Mouse (Mus musculus) midbrain, embryonic 12.5 days (tissue): ENCODE measurements around the gene Ext2. TPM values are rescaled to one million over a fixed set of nuclear protein-coding genes. Genes with fewer than 3 reads are reported as not detected.

Experiments
- ATAC-seq: fragments of 200-750 bp; cut with Nextera tagmentation; 2 replicates; pipeline ENCODE4 v1.8.0; 2017; ENCODE audit warnings: low read depth, moderate TSS enrichment, moderate library complexity; ENCODE audit not compliant: low FRiP score
- H3K27ac ChIP-seq: fragments of 300-500 bp; sonication (generic); replicated peaks from 2 replicates; pipeline ENCODE4 v1.5.1; 2016; ENCODE audit warnings: mild to moderate bottlenecking
- H3K27me3 ChIP-seq: fragments of 300-500 bp; sonication (generic); 2 replicates; pipeline ENCODE4 v1.6.1; 2016; ENCODE audit warnings: mild to moderate bottlenecking
- H3K36me3 ChIP-seq: fragments of 300-500 bp; sonication (generic); 2 replicates; pipeline ENCODE4 v1.6.1; 2016
- H3K4me1 ChIP-seq: fragments of 300-500 bp; sonication (generic); 2 replicates; pipeline ENCODE4 v1.6.1; 2016
- H3K4me2 ChIP-seq: fragments of 300-500 bp; sonication (generic); replicated peaks from 2 replicates; pipeline ENCODE4 v1.6.1; 2016; ENCODE audit warnings: mild to moderate bottlenecking, moderate library complexity
- H3K4me3 ChIP-seq: fragments of 300-500 bp; sonication (generic); 2 replicates; pipeline ENCODE4 v1.5.1; 2016; ENCODE audit warnings: mild to moderate bottlenecking
- H3K9ac ChIP-seq: fragments of 300-500 bp; sonication (generic); replicated peaks from 2 replicates; pipeline ENCODE4 v1.6.1; 2016; ENCODE audit warnings: mild to moderate bottlenecking, moderate library complexity
- H3K9me3 ChIP-seq: fragments of 300-500 bp; sonication (generic); 2 replicates; pipeline ENCODE4 v1.6.1; 2016; ENCODE audit warnings: mild to moderate bottlenecking
- WGBS: fragments of 180-500 bp; shearing (Covaris S2); methylation state at CpG from one replicate; pipeline ENCODE4 v1.1.7; 2016; 5-methylcytosine and 5-hydroxymethylcytosine counted together
- polyA plus RNA-seq: library from polyadenylated mRNA; unstranded; fragments of >200 nt; fragmentation: Nextera tagmentation; extraction: Ambion mirVana; gene quantifications from 2 replicates; pipeline ENCODE4 v1.2.1, GENCODE M21; 2016

Gene Ext2
- polyA plus RNA-seq, 1 experiment from 2014 or later = 75.3 TPM

DNA sequence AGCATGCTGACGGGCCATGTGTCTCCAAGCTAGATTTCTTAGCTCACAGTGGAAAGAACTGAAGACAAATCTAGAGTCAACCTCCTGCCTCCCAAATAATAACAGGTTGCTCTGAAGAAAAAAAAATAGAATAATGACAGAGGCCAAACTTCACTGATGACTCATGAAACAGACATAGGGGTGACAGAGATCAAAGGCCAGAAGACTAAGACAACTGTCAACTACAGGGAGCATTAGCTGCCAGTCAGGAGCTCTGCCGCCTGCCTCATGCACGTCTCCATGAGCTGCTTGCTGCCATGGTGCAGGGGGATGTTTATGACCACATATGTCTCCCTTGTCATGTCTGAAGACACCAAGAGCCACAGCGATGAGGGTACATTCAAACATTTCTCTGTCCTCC, 75.7 kb downstream of the Ext2 start:
- no peak for ATAC-seq
- Histone ChIP-seq H3K9ac (no peak overlapping the region), H3K27ac (no peak overlapping the region), H3K4me3 (no peak overlapping the region), H3K36me3 (no peaks in the 10 kb centered on the region), H3K9me3 (no peaks in the 10 kb centered on the region), H3K4me2 (no peak overlapping the region), H3K4me1 (peaks cover 11% of the 10 kb centered on the region), H3K27me3 (no peaks in the 10 kb centered on the region)
- 87% methylated on average over 4 of the region's 4 CpGs for WGBS

DNA sequence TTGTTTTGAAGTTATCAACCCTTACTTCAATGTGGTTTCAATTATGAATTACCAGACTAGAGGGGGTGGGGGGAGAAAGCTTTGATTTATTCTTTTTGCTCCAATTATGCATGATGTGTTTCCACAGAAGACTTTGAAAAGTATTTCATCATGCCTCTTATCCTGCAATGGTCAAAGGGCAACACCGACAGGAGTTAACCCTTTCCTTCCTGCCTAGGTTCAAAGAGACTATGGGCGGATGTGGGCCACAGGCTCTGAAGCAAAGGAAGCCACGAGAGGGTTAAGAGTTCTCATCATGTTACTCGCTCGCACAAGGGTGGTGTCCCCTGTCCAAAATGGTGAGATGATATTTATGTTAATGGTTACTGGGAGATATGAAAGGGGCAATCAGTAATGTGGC, 76.2 kb downstream of the Ext2 start:
- 76% methylated on average over 5 of the region's 5 CpGs for WGBS
- Histone ChIP-seq H3K4me3 (no peak overlapping the region), H3K36me3 (no peaks in the 10 kb centered on the region), H3K4me1 (peaks cover 13% of the 10 kb centered on the region), H3K27me3 (no peaks in the 10 kb centered on the region), H3K4me2 (no peak overlapping the region), H3K27ac (no peak overlapping the region), H3K9ac (no peak overlapping the region), H3K9me3 (no peaks in the 10 kb centered on the region)
- ATAC-seq = no peak

DNA sequence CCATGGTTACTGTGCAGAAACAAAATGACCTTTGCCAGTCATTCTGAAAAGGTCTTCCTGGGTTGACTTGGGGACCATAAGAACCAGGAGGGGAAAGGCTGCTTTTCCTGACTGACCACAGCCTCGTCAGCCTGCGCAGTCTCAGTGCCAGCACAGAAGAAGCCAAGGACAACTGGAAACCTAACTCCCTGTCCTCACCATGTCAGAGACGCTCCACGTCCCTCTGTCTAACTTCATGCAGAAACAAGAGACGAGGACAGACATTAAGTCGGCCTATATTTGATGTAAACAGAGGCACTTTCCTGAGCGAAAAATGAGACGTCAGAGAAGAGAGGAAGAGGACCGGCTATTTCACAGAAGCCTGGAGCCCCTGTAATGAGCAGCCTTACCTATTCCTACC, 76.6 kb downstream of the Ext2 start:
- Histone ChIP-seq H3K9ac (no peak overlapping the region), H3K27ac (no peak overlapping the region), H3K4me2 (no peak overlapping the region), H3K9me3 (no peaks in the 10 kb centered on the region), H3K36me3 (no peaks in the 10 kb centered on the region), H3K27me3 (no peaks in the 10 kb centered on the region), H3K4me1 (peaks cover 15% of the 10 kb centered on the region), H3K4me3 (no peak overlapping the region)
- ATAC-seq = no peak
- 87% methylated on average over 9 of the region's 9 CpGs for WGBS

DNA sequence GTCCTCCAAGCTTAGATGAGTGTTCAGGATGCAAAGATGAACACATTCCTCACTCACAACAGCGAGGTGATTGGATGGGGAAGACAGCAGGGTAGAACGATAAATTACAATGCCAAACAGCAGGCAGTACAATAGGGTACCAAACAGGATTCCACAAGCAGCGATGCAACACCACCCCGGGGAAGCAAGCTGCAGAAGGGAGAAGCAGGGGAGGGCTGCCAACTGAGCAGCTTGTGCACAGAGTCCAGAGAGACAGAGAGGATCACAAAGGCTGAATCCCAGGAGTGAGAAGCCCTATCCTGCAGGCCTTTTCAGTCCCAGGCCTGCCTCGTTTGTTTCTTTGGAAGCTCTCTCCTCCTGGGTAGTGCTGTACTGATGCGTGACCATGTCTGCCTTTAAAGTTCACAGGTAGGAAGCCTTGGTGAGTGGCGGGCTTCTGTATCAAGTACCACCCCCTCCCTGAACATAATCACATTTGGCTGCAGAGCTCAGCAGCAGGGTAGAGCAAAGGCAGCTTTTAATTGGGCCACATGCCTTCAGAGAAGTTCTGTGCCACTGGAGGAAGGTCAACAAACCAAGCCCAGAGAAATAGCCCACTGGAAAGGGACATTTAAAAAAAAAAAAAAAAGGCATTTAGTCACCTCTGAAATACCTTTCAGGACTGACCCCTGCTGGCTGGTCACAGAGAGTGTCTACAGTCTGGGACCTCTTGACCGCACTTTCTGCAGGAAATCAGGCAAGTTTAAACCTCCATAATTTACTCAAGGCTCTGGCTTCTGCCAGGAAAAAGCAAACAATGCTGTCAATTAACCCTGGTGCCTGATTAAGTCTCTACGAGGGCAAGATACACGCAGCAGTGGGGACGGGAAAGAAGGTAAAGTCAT, 77.8 kb downstream of the Ext2 start:
- WGBS = 18% methylated on average over 11 of the region's 11 CpGs

DNA sequence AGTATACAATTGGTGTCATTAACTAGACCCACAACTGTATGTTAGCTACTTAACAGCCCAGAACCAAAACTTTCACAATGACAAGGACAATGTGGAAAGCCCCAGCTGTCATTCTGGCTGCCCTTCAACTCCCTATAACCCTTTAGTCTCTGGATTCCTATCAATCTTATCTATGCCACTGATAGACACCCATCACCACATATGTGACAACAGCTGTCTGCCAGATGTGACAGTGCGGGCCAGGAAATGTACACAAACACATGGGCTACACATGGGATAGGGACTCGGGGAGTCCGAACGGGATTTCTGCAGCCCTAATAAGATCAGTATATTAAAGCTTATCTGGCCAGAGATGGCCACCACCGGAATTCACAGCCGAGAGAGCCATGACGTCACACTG, 80.7 kb downstream of the Ext2 start:
- Histone ChIP-seq H3K27me3 (no peaks in the 10 kb centered on the region), H3K9me3 (no peaks in the 10 kb centered on the region), H3K9ac (no peak overlapping the region), H3K4me3 (no peak overlapping the region), H3K4me1 (peaks cover 27% of the 10 kb centered on the region), H3K36me3 (no peaks in the 10 kb centered on the region), H3K27ac (no peak overlapping the region), H3K4me2 (no peak overlapping the region)
- 75% methylated on average over 7 of the region's 7 CpGs for WGBS
- no peak for ATAC-seq

More for the DNA sequence above, 77.8 kb downstream of the Ext2 start:
- no peak overlapping the region for H3K4me2 ChIP-seq
- no peaks in the 10 kb centered on the region for H3K9me3 ChIP-seq
- H3K4me1 ChIP-seq = peaks cover 27% of the 10 kb centered on the region
- H3K9ac ChIP-seq = peak overlapping the region; percentile 8; the same call in 1 of the 2 replicates
- no peaks in the 10 kb centered on the region for H3K27me3 ChIP-seq
- H3K27ac ChIP-seq = 0 out of 2 replicates have a peak overlapping the region, but pooled peaks have one; percentile 17
- H3K36me3 ChIP-seq = no peaks in the 10 kb centered on the region
- H3K4me3 ChIP-seq = no peak overlapping the region
- ATAC-seq = no peak

DNA sequence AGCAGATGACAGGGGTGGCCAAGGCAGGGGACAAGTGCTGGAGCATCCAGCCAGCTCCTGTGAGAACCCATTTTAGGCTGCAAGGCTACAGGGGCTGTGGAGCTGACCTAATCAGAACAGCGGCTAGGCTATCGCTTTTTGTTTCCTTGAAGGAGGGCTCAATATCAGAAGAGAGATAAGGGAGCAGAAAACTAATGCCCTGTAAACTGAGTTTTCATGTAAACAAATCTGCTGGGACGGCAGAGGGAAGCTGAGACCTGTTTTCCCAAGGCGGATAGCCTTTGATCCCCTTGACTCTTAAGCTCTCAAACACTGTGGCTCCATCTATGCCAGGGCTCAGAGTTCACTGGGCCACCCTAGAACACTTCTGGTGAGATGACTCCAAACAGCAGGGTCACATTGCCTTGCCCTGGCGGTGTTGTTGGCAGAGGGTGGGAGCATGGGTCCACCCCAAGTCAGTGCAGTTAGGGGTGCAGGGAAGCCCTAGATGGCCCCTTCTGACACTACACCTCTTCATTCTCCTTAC, 83.3 kb downstream of the Ext2 start:
- Histone ChIP-seq H3K9me3 (no peaks in the 10 kb centered on the region), H3K36me3 (no peaks in the 10 kb centered on the region), H3K9ac (no peak overlapping the region), H3K4me2 (no peak overlapping the region), H3K4me1 (peaks cover 17% of the 10 kb centered on the region), H3K4me3 (no peak overlapping the region), H3K27ac (no peak overlapping the region), H3K27me3 (no peaks in the 10 kb centered on the region)
- WGBS = 72% methylated on average over 5 of the region's 5 CpGs
- no peak for ATAC-seq

DNA sequence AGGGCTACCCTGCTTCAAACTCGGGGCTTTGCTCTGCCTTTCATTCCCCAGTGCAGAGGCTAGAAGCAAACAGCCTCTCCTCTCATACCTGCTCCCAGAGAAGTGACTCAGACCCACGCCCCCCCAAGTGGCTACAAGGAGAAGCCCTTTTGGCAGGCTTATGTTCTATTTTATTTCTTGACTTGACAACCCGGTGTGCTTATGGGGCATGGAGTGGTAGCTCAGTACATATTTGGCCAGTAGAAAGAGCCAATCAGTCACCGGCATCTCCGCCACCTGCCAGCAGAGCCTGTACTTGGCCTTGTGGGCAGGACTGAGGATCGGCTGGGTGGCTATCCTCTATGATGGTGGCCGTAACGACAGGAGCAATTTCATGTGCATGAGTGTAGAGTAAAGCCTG, 85.2 kb downstream of the Ext2 start:
- no peak overlapping the region for H3K9ac ChIP-seq
- 94% methylated on average over 8 of the region's 8 CpGs for WGBS
- H3K27me3 ChIP-seq = no peaks in the 10 kb centered on the region
- no peak overlapping the region for H3K4me2 ChIP-seq
- peaks cover 15% of the 10 kb centered on the region; the same call in 1 of the 2 replicates for H3K4me1 ChIP-seq
- H3K4me3 ChIP-seq = no peak overlapping the region
- ATAC-seq = no peak
- no peak overlapping the region for H3K27ac ChIP-seq
- no peaks in the 10 kb centered on the region for H3K9me3 ChIP-seq
- H3K36me3 ChIP-seq = no peaks in the 10 kb centered on the region

DNA sequence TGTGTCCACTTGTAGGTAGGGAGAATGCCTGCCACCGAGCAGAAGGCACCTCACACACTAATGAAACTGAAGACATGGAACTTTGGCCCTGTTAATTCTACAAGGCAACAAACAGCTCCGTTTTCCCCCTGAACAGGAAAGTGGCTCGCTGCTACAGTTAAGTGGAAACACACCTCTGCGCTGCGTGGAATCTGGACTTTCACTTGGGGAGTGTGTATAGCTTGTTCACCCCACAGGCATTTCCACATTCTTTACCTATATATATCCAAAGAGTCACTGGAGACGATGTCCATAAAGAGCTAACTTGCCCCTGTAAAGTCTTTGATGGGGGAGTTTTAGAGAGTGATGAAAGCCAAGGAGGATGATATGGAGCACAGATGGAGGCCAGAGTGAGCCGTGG, 89.7 kb downstream of the Ext2 start:
- no peak overlapping the region for H3K4me3 ChIP-seq
- no peaks in the 10 kb centered on the region for H3K27me3 ChIP-seq
- no peak for ATAC-seq
- H3K9ac ChIP-seq = no peak overlapping the region
- H3K36me3 ChIP-seq = no peaks in the 10 kb centered on the region
- no peak overlapping the region for H3K4me2 ChIP-seq
- WGBS = 91% methylated on average over 7 of the region's 7 CpGs
- H3K4me1 ChIP-seq = no peaks in the 10 kb centered on the region
- no peak overlapping the region for H3K27ac ChIP-seq
- no peaks in the 10 kb centered on the region for H3K9me3 ChIP-seq

DNA sequence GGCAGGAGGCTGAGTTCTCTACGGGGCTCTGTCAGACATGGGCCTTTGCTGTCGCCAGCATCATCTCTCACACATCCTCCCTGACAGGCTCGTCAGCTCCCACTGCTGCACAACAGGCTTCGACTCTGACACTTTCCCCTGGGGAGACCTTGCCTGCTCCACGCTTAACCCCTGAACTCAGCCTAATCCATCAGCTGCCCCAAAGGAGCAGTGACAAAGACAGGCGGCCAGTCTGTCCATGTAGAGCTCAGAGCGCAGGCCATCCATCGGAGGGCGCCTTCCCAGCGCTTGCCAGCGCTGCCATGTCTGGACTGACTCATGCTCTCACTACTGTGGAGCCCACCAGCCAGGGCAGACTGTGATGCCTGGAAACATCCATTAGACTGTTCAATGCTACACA, 92.8 kb downstream of the Ext2 start:
- no peak overlapping the region for H3K9ac ChIP-seq
- H3K4me2 ChIP-seq = no peak overlapping the region
- H3K4me1 ChIP-seq = no peaks in the 10 kb centered on the region
- no peak overlapping the region for H3K27ac ChIP-seq
- H3K27me3 ChIP-seq = no peaks in the 10 kb centered on the region
- peaks cover 4% of the 10 kb centered on the region; the same call in 1 of the 2 replicates for H3K9me3 ChIP-seq
- WGBS = 78% methylated on average over 11 of the region's 11 CpGs
- H3K4me3 ChIP-seq = no peak overlapping the region
- ATAC-seq = no peak
- no peaks in the 10 kb centered on the region; the same call in 1 of the 2 replicates for H3K36me3 ChIP-seq

DNA sequence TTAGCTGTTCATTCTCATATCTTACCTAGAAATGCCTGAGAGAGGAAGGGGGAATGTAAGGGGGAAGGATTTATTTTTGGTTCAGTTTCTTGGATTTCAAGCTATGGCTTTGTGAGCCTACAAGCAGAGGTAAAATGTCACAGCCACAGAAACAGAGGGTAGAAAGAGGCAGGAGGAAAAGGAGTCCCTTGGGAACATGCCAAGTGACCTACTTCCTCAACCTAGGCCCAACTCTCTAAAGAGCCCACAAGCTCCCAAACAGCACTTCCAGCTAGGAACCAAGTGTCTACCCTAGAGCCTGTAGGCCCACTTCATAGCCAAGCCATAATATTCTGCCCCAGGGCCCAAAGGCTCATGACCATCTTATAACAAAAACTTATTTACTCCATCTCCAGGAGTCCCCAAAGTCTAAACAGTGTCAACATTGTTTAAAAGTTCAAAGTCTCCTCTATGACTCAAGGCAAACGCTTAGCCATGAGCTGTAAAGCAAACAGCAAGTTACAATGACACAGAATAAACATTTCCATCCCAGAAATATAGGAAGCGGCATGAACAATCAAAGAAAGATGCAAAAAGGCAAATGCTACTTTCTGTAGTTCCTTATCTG, 99.1 kb downstream of the Ext2 start:
- WGBS = 88% methylated on average over 2 of the region's 2 CpGs

DNA sequence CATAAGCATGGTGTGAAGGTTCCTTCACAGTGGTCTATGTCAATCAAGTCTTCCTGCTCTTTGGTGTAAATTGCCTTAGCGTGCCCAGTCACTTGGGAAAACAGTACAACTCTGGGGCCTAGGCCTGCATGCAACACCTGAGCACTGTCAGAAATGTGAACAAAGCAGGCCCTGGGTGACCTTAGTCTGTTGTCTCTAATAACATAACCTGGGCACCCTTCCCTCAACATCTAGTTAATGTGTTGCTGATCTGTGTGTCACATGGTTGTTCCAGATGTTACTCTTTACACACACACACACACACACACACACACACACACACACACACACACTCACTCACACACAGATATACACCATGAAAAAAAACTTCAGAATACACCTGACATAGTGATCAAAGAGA, 101.4 kb downstream of the Ext2 start:
- Histone ChIP-seq H3K9me3 (peaks cover 4% of the 10 kb centered on the region; the same call in 1 of the 2 replicates), H3K36me3 (peaks cover 6% of the 10 kb centered on the region; the same call in 1 of the 2 replicates), H3K27ac (no peak overlapping the region), H3K4me3 (no peak overlapping the region), H3K4me1 (no peaks in the 10 kb centered on the region), H3K27me3 (no peaks in the 10 kb centered on the region), H3K9ac (no peak overlapping the region), H3K4me2 (no peak overlapping the region)
- ATAC-seq = no peak
- 86% methylated on average over 1 of the region's 1 CpGs for WGBS

More for the DNA sequence above, 99.1 kb downstream of the Ext2 start:
- ATAC-seq = no peak
- H3K4me1 ChIP-seq = no peaks in the 10 kb centered on the region
- H3K27ac ChIP-seq = no peak overlapping the region
- H3K4me3 ChIP-seq = no peak overlapping the region
- no peak overlapping the region for H3K9ac ChIP-seq
- H3K9me3 ChIP-seq = peaks cover 4% of the 10 kb centered on the region; the same call in 1 of the 2 replicates
- H3K27me3 ChIP-seq = no peaks in the 10 kb centered on the region
- no peaks in the 10 kb centered on the region; the same call in 1 of the 2 replicates for H3K36me3 ChIP-seq
- H3K4me2 ChIP-seq = no peak overlapping the region
